Mouse (Mus musculus) ES-E14 (cell line): Measurements from ENCODE around the gene Lhfp. TPM values are rescaled to one million over a fixed set of nuclear protein-coding genes. Genes with fewer than 3 reads are reported as not detected.

Source experiments
- DNase-seq: peaks from one replicate; pipeline ENCODE4 v3.0.0-alpha.2; 2013; ENCODE audit warnings: low read depth, low spot score
- H3K27ac ChIP-seq: 2 replicates; pipeline ENCODE4 v1.5.1; 2012; ENCODE audit warnings: low read depth, mild to moderate bottlenecking, low read length, moderate library complexity, mixed read lengths; ENCODE audit not compliant: poor library complexity, insufficient read depth, severe bottlenecking
- H3K36me3 ChIP-seq: 2 replicates; pipeline ENCODE4 v1.6.1; 2012; ENCODE audit warnings: mild to moderate bottlenecking, low read length, moderate library complexity, mixed read lengths; ENCODE audit not compliant: control insufficient read depth, poor library complexity, insufficient read depth, severe bottlenecking
- H3K4me1 ChIP-seq, 2 experiments: fragments of 150-350 bp in 1 of 2; sonication (generic) in 1 of 2; 2 replicates each; pipeline ENCODE4 v1.6.1; 2012; ENCODE audit warnings: low read length in 2 of 2, mild to moderate bottlenecking in 1 of 2, mixed read lengths in 1 of 2; ENCODE audit not compliant: control insufficient read depth in 2 of 2, insufficient read depth in 2 of 2, poor library complexity in 1 of 2
- H3K4me3 ChIP-seq, 2 experiments: fragments of 150-350 bp in 1 of 2; sonication (generic) in 1 of 2; 2 replicates each; pipeline ENCODE4 v1.5.1; 2012; ENCODE audit warnings: low read length in 2 of 2, low read depth in 1 of 2, mild to moderate bottlenecking in 1 of 2, mixed read lengths in 1 of 2; ENCODE audit not compliant: insufficient read depth in 1 of 2, poor library complexity in 1 of 2, severe bottlenecking in 1 of 2
- H3K9ac ChIP-seq: 2 replicates; pipeline ENCODE4 v1.6.1; 2012; ENCODE audit warnings: low read depth, mild to moderate bottlenecking, low read length, mixed read lengths; ENCODE audit not compliant: poor library complexity, insufficient read depth, severe bottlenecking
- H3K9me3 ChIP-seq: fragments of 150-350 bp; sonication (generic); 2 replicates; pipeline ENCODE4 v1.6.1; 2012; ENCODE audit warnings: low read depth, mild to moderate bottlenecking, low read length; ENCODE audit not compliant: control insufficient read depth, insufficient read depth
- CHD2 ChIP-seq: IDR thresholded peaks from 2 replicates; pipeline ENCODE4 v1.6.1; 2014; ENCODE audit warnings: mild to moderate bottlenecking, low read depth, low read length, inconsistent platforms
- HCFC1 ChIP-seq: IDR thresholded peaks from 2 replicates; pipeline ENCODE4 v1.6.1; 2012; ENCODE audit warnings: low read length, inconsistent platforms, borderline replicate concordance; ENCODE audit not compliant: insufficient read depth
- MAFK ChIP-seq: IDR thresholded peaks from 2 replicates; pipeline ENCODE4 v1.6.1; 2014; ENCODE audit warnings: mild to moderate bottlenecking, low read depth, low read length, inconsistent platforms; ENCODE audit not compliant: insufficient read depth
- ZC3H11A ChIP-seq: IDR thresholded peaks from 2 replicates; pipeline ENCODE4 v1.6.1; 2012; ENCODE audit warnings: low read depth, mild to moderate bottlenecking, inconsistent platforms, low read length, borderline replicate concordance
- ZNF384 ChIP-seq: IDR thresholded peaks from 2 replicates; pipeline ENCODE4 v1.6.1; 2012; ENCODE audit warnings: low read depth, low read length, inconsistent platforms
- in situ Hi-C, 2 experiments: fragments of 600-800 bp; cut with MboI; formaldehyde crosslinking; loops; one replicate each; pipeline ENCODE4 v1.15.1; 2025; ENCODE audit warnings: low sequenced_read_pairs in 2 of 2, inconsistent platforms in 1 of 2; ENCODE audit not compliant: unreplicated experiment in 2 of 2
- total RNA-seq: library from RNA; depleted of rRNA; stranded (reverse); fragments of 300-350 nt; gene quantifications from 2 replicates; pipeline ENCODE4 v1.2.3, GENCODE M21; 2012

The Lhfp gene
- total RNA-seq, 1 experiment = 20.2 TPM

- H3K9ac ChIP-seq = no peak overlapping the region
- no peaks in the 10 kb centered on the region for H3K9me3 ChIP-seq
- DNase-seq = no peak
- no peaks in the 10 kb centered on the region for H3K4me1 ChIP-seq
- TF ChIP-seq MAFK (no peak), HCFC1 (no peak), ZNF384 (no peak), CHD2 (no peak), ZC3H11A (no peak)
- in situ Hi-C loops = no loop called here
- no peak overlapping the region for H3K27ac ChIP-seq
- H3K4me3 ChIP-seq = no peak overlapping the region
- no peaks in the 10 kb centered on the region for H3K36me3 ChIP-seq
Observed at GRCm38 (mm10) chr3:53202698-53203097, 161.4 kb downstream of the Lhfp start.

GRCm38 (mm10) chr3:53203656-53204055 lies 162.3 kb downstream of the Lhfp start:
- TF ChIP-seq CHD2 (no peak), ZNF384 (no peak), MAFK (no peak), HCFC1 (no peak)
- Histone ChIP-seq H3K27ac (no peak overlapping the region), H3K36me3 (no peaks in the 10 kb centered on the region), H3K4me3 (no peak overlapping the region), H3K4me1 (no peaks in the 10 kb centered on the region), H3K9me3 (no peaks in the 10 kb centered on the region), H3K9ac (no peak overlapping the region)
- DNase-seq = no peak
- in situ Hi-C loops = no loop called here

- no peak for DNase-seq
- Histone ChIP-seq H3K27ac (no peak overlapping the region), H3K4me3 (no peak overlapping the region), H3K36me3 (no peaks in the 10 kb centered on the region), H3K9me3 (no peaks in the 10 kb centered on the region), H3K9ac (no peak overlapping the region), H3K4me1 (no peaks in the 10 kb centered on the region)
- no peak for TF ChIP-seq ZNF384
- TF ChIP-seq ZC3H11A = no peak
- no peak for TF ChIP-seq MAFK
- TF ChIP-seq HCFC1 = no peak
- TF ChIP-seq CHD2 = no peak
- in situ Hi-C loops = no loop called here
Observed at GRCm38 (mm10) chr3:53204348-53204984, 163.1 kb downstream of the Lhfp start.

- Histone ChIP-seq H3K4me1 (no peaks in the 10 kb centered on the region), H3K9me3 (no peaks in the 10 kb centered on the region), H3K36me3 (no peaks in the 10 kb centered on the region), H3K4me3 (no peak overlapping the region), H3K27ac (no peak overlapping the region), H3K9ac (no peak overlapping the region)
- in situ Hi-C loops = no loop called here
- no peak for TF ChIP-seq CHD2
- TF ChIP-seq ZNF384 = no peak
- no peak for TF ChIP-seq HCFC1
- no peak for TF ChIP-seq MAFK
- TF ChIP-seq ZC3H11A = no peak
- DNase-seq = no peak
Observed at GRCm38 (mm10) chr3:53204985-53205365, 163.6 kb downstream of the Lhfp start.

DNA sequence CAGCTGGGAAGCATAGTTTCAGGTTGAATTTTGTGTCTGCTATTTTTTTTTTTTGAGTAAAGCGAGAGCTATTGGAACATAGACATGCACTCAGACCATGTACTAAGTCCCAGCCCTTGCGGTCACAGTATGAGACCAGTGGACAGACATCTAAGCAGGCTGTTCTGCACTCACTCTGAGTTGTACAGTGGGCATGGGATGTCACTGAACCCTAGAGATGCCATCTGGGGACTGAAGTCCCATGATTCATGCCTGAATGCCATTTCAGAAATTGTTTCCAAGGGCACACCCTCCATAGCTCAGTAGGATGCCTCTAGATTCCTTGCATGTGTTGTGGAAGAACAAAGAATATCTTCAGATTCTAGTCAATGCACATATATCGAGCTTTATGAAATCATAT lies 164.4 kb downstream of the Lhfp start:
- Histone ChIP-seq H3K27ac (no peak overlapping the region), H3K36me3 (no peaks in the 10 kb centered on the region), H3K9ac (no peak overlapping the region), H3K4me3 (no peak overlapping the region), H3K4me1 (no peaks in the 10 kb centered on the region), H3K9me3 (no peaks in the 10 kb centered on the region)
- TF ChIP-seq ZC3H11A (no peak), MAFK (no peak), CHD2 (no peak), ZNF384 (no peak), HCFC1 (no peak)
- in situ Hi-C loops = no loop called here
- DNase-seq = no peak
